Mouse (Mus musculus): ENCODE data around the gene Cd68.
"Not testable (repeated sequence)": the region's sequence is repeated elsewhere in the genome, so short reads cannot be mapped to it uniquely, and the experiment has no call there.

Cd68 gene

GRCm38 (mm10) chr11:69624339-69624738, 41.6 kb downstream of the Cd68 start:
- DNase-seq (ENCODE audit: low spot score): not testable (repeated sequence)

- DNase-seq (ENCODE audit: low spot score): no peak
These were observed 42.9 kb downstream of the Cd68 start for GRCm38 (mm10) chr11:69623006-69623405.

- no peak for DNase-seq (ENCODE audit: low spot score)
These were observed 43.5 kb downstream of the Cd68 start for GRCm38 (mm10) chr11:69622406-69622805.

GRCm38 (mm10) chr11:69621571-69622268, 44.2 kb downstream of the Cd68 start, which contains the start of gene Sat2:
Gene Sat2 (plus strand): TSS chr11:69622024.
- peak; percentile 81 for DNase-seq (ENCODE audit: low spot score)

GRCm38 (mm10) chr11:69620394-69621081, 45.4 kb downstream of the Cd68 start:
- no peak for DNase-seq (ENCODE audit: low spot score)

GRCm38 (mm10) chr11:69617805-69618204, 48.1 kb downstream of the Cd68 start, which contains the start of gene Shbg:
Gene Shbg (minus strand): TSS chr11:69617905.
- DNase-seq (ENCODE audit: low spot score): no peak

- DNase-seq (ENCODE audit: low spot score): no peak
These were observed 49.2 kb downstream of the Cd68 start for GRCm38 (mm10) chr11:69616781-69617180.

GRCm38 (mm10) chr11:69614257-69614588, 51.7 kb downstream of the Cd68 start:
- not testable (repeated sequence) for DNase-seq (ENCODE audit: low spot score)

Data from embryo, embryonic 10 days (tissue).